Mouse (Mus musculus): Measurements from ENCODE around the gene Piwil1. TPM values are rescaled to one million over a fixed set of nuclear protein-coding genes. Genes with fewer than 3 reads are reported as not detected.
"Not testable (repeated sequence)": the region's sequence is repeated elsewhere in the genome, so short reads cannot be mapped to it uniquely, and the experiment has no call there.

The Piwil1 gene
- total RNA-seq, 2 experiments from 2014 or later = not detected

DNA sequence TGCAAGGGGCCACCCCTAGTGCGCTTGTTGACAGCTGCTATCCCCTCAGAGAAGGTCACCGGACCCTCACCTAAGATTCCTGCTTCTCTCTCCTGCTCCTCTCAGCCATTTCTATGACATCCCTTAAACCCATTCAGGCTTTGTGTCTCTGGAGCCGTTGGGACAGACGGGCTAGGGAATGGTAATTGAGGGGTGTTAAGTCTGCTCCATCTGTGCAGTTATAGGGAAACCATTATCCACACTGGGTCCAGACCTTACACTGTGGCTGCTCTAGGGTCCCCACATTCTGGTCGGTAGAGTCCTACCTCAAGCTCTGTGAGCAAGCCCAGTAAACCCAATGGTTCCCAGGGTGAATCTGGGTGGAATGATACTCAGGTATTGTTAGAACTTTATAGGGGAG lies 6.6 kb downstream of the Piwil1 start:
- no peak for DNase-seq
- intact Hi-C loops (cut with DNase I) = no loop called here

DNA sequence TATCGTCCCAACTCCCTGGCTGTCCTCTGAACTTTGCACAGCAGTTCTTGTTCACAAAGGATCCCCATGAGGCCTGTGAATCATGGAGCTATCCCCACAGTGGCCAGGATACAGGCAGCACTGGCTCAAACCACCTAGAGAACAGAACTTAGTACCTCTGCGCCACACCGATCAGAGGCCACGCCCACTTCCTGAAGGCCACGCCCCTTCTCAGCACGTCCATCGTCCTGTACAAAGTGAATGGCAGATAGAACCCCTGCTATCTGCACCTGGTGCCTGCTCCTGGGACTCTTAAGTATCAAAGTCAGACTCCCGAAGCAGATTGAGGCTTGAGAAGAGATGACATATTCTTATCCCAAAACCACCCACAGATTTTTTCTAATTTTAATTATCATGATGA lies 8.3 kb downstream of the Piwil1 start:
- DNase-seq = no peak
- intact Hi-C loops (cut with DNase I) = no loop called here

DNA sequence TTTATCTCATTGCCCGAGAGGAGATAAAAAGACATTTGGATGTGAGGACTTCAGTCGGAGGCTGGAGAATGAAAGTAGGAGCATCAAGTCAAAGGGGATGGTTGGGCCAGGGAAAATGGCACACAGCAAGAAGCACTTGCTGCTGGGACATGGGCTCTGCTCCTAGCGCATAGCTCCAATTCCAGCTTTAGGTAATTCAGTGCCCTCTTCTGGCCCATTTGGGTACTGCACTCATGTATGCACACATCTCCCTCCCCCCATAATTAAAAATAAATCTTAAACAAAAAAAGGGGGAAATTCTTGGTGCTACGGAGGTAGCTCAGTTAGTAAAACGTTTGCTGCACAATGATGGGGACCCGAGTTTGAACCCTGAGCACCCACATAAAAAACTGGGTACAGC lies 9.5 kb downstream of the Piwil1 start:
- DNase-seq = no peak
- intact Hi-C loops (cut with DNase I) = no loop called here

DNA sequence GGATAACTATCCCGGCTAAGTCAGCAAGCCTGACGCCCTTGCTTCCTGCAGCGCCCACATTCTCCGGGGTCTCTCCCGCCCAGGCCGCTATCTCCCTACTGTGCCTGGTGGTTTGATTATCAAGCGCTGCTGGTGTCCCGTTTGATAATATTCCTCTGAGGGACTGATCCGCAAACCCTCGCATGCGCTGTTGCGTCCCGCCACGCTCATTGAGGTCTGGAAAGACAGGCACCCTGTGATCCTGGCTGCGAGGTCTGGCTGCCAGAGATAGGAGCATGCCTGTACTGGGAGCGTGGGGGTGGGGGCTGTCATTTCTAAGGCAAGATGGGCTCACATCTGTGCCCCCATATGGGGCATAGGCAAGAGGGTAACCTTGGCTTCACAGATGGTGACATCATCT lies 12.8 kb downstream of the Piwil1 start:
- no peak for DNase-seq
- intact Hi-C loops (cut with DNase I) = no loop called here

DNA sequence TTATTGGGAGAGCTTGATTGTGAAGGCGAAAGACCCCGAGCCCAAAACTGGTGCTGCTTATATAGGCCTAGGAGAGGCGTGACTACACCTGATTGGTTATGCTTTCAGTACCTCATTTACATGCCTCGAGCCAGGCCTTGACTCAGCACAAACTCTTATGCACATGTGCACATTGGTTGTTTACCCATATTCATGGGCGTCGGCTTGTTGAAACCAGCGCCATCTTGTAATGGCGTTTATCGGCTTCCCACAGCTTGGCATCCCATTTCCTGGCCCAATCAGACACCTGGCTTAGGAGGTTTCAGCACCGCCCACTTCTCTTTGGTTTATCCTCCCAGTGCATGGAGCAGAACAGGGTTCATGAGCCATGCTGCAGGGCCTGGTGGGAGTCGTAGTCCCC lies 18.1 kb downstream of the Piwil1 start:
- intact Hi-C loops (cut with DNase I); DNase-seq: not testable (repeated sequence)

DNA sequence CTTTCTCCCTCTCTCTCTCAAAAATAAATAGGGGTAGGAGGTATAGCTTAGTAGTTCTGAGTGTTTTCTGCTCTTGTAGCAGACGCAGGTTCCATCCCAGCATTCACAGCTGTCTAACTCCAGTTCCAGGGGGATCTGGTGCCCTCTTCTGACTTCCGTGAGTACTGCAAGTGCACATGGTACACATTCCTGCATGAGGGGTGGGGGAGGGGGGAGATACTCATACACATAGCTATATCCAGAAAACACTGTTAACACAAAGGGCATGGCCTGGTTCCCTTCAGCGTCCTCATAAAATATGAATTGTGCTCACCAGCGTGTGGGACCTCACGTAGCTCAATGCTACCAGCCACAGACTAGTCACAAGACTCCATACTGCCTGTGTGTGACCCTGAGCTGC lies 27.0 kb downstream of the Piwil1 start:
- intact Hi-C loops (cut with DNase I) = no loop called here
- no peak for DNase-seq

DNA sequence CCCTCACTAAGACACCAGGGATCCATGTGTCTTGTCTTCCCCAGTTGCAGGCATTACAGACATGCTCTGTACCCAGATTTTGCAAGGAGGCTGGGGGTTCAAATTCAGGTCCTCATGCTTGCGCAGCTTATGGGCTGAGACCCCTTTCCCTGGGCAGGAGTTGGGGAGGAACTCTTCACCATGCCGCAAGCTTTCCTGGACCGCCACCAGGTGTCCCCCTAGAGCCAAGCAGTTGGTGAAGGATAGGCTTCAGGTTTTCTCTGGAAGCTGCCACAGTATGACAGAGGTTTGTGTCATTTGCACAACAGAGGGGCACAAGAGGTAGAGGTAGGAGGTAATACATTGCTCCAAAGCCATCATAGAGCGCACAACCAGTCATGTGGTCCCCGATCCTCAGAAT lies 28.3 kb downstream of the Piwil1 start:
- peak; percentile 7 to 22 for DNase-seq
- intact Hi-C loops (cut with DNase I) = loop anchor here (5.0 kb wide), 1 partner anchor 242 kb away; no protein-coding TSS in a partner anchor

DNA sequence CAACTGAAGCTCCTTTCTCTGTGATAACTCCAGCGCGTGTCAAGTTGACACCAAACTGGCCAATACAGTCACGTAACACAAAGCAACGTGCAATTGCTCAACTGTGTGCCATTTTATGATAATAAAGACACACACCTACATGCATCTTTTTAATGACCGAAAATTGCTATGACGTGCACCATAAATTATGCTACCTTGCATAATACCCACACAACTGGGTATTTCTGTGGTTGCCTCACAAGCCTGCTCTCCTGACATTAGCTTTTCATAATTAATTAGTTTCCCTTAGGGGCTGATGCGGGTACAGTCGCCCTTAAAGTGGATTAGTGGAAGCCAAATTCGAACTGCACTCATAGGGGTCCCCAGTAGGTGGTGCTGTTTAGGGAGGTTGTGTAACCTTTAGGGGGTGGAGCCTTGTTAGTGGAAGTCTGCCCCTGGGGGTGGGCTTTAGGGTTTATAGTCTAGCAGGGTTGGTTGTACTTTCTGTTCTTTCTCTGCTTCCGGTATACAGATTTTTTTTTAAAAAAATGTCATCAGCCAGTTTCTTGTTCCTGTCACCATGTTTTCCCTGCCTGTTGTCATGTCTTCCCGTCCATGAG lies 30.2 kb downstream of the Piwil1 start:
- intact Hi-C loops (cut with DNase I) = loop anchor here (5.0 kb wide), 1 partner anchor 240 kb away; no protein-coding TSS in a partner anchor
- DNase-seq = peak in 1 of 2 experiments; percentile 7

DNA sequence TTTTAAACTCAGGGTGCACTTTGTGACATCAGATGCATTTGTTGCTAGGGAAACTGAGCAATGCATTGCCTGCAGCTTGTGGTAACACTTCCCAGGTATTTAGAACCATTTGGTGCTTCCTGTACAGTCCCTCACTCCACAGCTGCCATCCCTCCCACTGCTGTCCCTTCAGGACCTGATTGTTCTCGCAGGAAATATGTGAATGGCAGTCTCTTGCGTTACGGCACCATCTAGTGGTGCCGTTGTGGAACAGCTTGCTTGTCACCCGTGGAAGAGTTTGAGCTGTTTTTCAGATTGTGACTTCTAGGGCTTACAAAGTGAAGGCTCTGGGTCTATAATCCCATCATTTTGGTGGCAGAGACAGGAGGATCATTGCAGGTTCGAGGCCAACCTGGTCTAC lies 31.6 kb downstream of the Piwil1 start:
- DNase-seq = peak; percentile 27 to 51
- intact Hi-C loops (cut with DNase I) = loop anchor here (1.0 to 5.0 kb wide), 2 partner anchors 212 to 238 kb away; no protein-coding TSS in a partner anchor

DNA sequence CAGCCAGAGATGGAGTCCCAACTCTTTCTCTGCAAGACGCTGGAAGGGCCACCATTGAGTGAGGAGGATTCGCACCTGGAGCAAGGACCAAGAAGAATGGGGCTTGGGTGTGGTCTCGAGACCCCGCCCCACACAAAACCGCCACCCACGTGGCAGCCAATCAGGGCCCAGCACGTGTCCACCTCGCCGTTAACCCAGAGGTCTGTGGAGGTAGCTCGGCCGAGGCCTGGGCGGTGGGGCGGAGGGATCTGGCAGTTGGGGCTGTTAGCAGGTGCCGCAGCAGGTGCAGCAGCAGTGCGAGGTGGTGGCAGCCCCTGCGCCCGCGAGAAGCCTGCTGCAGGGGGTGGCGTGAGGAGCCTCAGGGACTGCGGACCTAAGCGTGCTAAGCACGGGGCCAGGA lies 33.6 kb downstream of the Piwil1 start:
- intact Hi-C loops (cut with DNase I) = no loop called here

DNA sequence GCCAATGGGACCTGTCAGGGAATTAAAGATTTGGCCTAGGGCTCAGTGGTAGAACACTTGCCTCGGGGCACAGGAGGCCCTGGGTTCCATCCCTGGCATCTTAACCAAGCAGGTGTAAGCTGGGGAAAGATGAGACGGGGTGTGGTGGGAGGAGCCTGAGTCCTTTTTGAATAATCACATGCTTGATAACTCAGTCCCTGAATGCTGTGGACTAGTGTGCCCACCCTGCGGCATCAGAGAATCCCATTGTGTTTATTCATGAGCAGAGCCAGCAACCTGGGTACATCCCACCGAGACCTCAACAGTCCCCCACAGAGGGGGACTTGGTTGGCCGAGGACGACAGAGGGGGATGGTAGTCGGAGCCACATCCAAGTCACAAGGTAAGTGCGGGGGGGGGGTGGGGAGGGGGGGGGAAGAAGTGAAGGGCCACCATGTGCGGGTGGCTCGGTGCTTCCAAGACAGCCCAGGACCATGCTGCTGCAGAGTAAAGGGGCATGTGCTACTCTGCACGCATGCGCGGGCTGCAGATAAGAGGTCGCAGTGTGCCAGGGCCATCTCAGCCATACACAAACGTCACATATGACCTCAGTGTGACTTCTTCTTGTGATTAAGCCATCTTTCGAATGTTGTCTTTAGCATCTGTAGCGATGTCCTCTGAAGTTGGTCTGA lies 37.0 kb downstream of the Piwil1 start:
- intact Hi-C loops (cut with DNase I) = no loop called here
- DNase-seq = no peak

More for the DNA sequence above, 33.6 kb downstream of the Piwil1 start:
- DNase-seq = no peak

DNA sequence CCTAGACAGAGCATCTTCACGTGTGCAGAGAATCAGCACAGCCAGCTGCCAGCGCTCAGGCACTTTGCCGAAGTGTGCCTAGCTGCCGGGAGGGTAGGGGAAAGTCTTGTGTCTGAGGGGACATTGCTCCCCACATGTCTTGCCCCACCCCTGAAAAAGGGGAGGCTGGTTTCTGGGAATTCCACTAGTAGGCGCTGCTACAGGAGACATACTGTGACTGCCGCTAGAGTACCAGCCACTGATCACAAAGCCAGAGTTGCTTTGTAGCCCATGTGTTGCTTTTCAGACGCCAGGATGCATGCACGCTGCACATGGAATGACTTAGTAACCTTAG lies 37.5 kb downstream of the Piwil1 start:
- intact Hi-C loops (cut with DNase I) = no loop called here
- no peak for DNase-seq

DNA sequence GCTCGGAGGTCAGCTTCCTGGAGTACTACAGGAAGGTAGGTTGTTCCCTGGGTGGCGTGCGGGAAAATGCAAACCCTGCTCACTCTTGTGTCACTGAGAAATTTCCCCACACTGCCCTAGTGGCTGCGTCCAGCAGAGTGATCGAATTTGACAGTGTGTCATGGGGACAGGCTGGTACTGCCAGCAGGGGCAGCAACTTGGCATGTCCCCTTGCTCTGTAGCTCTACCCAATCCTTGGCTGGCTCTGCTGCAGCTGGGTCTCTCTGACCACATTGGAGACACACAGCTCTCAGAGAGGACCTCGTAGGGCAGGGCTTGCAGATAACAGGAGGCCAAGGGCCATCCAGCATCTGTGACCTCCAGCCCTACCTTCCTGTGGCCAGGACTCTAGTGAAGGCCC lies 42.0 kb downstream of the Piwil1 start:
- intact Hi-C loops (cut with DNase I) = no loop called here
- no peak for DNase-seq

DNA sequence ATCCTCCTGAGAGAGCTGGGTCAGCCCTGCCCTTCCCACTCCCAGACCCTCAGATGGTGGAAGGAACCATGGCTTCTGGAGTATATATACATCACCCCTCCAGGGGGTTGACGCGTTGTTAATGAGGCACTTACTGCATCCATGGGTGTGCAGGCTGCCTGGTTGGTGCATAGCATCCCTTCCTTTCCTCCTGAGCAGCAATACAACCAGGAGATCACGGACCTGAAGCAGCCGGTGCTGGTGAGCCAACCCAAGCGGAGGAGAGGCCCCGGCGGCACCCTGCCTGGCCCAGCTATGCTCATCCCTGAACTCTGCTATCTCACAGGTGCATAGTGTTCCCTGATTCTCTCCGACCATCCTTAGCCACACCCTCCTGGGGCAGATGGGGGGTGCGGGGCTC lies 42.9 kb downstream of the Piwil1 start:
- no peak for DNase-seq
- intact Hi-C loops (cut with DNase I) = no loop called here

DNA sequence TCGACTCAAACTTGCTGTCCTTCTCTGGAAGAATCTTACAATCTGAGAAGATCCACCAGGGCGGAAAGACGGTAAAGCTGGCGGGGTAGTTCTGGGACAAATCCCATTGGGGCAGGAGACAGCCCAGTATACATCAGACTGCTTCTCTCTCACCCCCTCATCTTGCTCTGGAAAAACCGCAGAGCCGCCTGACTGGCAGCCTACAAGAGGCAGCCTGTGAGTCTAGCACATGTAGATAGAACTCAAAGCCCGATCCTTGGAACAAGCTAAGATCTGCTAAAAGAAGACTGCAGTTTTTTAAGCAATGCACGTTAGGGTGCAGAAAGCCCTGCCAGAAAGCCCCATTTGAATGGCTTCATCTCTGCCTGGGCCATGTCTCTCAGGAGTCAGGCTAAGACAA lies 43.9 kb downstream of the Piwil1 start:
- no peak for DNase-seq
- intact Hi-C loops (cut with DNase I) = no loop called here

DNA sequence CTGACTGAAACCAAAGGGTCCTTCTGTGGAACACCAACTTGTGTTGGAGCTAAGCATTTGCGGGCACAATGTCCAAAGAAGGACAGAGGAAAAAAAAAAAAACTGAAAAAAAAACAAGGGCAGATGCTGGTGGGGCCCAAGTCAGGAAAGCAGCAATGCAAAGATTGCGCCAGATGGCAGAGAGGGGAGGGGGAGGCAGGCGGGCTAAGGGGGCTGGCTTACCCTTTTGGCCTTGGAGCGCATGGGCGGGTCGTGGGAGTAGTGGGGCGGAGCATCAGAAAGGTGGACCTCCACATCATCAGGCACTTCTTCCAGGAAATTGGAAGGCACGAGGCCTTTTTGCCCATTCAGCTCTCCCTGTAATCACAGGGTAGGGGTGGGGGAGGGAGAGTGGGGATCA lies 58.8 kb downstream of the Piwil1 start:
- DNase-seq = no peak
- intact Hi-C loops (cut with DNase I) = no loop called here

DNA sequence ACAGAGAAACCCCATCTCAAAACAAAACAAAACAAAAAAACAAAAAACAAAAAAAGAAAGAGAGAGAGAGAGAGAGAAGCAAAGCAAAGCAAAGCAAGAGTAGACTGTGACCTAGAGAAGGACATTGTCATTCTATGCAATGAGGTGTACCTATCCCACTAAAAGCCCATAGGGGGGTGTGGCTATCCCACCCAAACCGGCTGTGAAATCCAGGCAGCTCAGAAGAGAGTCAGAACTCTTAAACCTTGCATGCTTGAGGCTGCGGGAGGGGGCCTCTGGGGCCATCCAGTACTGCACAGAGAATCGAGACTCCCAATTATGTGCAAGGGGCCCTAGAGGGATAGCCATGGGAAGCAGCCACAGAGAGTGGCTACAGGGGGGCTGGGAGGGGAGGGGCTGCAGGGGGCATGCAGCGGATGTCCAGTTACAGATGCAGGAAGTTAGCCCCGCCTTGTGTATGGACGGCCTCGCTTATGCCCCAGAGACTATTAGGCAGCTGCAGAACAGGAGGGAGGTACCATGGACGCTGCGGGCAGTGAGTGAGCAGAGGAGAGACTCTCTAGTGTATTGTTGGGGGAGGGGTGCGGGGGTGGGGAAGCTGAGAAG lies 66.8 kb downstream of the Piwil1 start:
- intact Hi-C loops (cut with DNase I) = no loop called here

DNA sequence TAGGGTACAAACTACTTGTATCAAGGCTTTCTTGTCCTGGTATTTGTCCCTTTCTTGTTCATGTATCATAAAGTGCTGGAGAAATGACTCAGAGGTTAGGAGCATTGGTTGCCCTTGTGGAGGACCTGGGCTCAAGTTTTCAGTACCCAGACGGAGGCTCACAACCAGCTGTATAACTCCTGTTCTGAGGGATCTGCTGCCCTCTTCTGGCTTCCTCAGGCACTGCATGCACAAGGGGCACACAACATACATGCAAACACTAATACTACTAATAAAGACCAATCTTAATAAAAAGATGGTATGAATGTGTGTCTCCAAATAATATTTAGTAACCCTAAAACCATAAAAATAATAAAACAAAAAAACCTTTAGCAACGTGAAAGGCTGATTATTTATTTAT lies 74.1 kb downstream of the Piwil1 start:
- intact Hi-C loops (cut with DNase I) = no loop called here
- DNase-seq = no peak

More for the DNA sequence above, 66.8 kb downstream of the Piwil1 start:
- DNase-seq = no peak

DNA sequence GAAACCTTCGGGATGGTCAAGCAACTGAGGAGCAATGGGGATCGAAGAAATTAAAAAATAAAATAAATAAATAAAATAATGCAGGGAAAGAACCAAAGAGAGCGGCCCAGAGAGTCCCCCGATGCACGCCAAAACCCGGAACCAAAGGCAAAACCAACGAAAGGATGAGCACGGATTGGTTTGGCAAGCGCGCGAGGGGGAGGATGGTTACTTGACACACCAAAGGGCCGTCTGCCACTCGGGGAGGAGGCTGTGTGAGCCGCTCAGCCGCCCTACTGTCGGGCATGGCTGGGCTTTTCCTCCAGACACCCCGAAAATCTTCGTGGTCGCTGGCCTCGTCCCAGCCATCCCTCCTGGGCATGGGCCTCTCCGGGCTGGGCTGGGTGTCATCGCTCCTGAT lies 79.3 kb downstream of the Piwil1 start:
- no peak for DNase-seq
- intact Hi-C loops (cut with DNase I) = no loop called here

DNA sequence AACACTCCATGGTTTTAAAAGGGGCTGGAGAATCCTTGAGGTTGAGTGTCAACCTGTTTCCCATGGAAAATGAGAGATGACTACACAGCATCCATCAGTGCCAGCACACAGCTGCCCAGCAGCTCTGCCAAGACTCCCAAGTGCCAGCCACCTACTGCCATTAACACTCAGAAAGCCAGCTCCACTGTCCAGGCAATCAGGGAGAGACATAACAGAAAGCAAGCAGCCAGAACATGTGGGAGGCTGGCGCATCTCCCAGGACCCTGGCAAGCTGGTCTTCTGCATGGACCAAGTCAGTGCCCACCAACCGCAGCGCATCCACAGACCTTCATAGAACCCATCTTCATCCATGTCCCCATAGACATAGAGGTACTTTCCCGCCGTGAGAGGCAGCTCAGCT lies 98.3 kb downstream of the Piwil1 start:
- DNase-seq = no peak
- intact Hi-C loops (cut with DNase I) = no loop called here

Data from heart, postnatal 14 days (tissue).